Mouse (Mus musculus): Measurements from ENCODE around the gene Olfr299.

Olfr299 gene

DNA sequence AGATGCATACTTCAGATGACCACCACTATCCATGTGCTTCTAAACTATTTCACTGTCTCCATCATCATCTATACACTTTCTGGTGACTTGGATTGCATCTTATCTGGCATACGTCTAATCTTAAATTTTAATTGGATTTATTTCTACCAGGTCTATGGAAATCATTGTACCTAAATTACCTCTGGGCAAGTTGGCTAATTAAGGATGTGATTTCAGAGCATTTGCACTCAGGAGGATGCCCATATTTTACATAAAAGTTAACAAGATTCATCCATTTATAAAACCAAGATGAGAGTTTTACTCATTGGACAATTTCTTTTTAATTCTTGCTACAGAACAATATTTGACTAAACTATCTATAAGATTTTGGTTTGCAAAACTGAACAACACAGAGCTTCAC is at the start of gene Olfr299:
Gene Olfr299, plus strand, starts transcription at position 301 of the 400 bp plus-strand sequence.
- CTCF ChIA-PET = no interaction called here

DNA sequence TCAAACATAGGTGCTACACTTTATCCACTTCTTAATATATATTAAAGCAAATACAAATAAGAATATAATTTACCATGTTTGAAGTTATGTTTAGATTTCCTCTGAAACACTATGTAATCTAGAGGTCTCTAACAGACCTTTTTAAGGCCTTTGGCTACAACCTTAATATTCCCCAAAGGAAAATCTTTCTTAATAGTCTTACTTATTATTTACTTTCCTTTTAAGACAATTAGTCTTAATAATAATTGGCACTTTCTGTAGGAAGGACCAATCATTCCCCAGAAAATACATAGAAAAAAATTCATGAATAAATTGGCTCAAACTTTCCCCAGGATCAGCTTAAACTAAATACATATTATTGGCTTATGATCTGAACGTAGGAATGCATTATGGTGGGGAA is 32.7 kb downstream of the Olfr299 start, which contains the start of gene Olfr298:
Gene Olfr298, minus strand, starts transcription at position 101 of the 400 bp plus-strand sequence.
- CTCF ChIA-PET = no interaction called here
